Mouse (Mus musculus): ENCODE results near the gene Vmn2r18.

The Vmn2r18 gene

GRCm38 (mm10) chr5:151605921-151606320 lies at the start of gene Vmn2r18:
TSS of gene Vmn2r18 (minus strand) at chr5:151606021.
- in situ Hi-C loops (cut with MboI) = no loop called here

- in situ Hi-C loops (cut with MboI) = no loop called here
Observed at GRCm38 (mm10) chr5:151651411-151651784, 45.6 kb upstream of the Vmn2r18 start.

DNA sequence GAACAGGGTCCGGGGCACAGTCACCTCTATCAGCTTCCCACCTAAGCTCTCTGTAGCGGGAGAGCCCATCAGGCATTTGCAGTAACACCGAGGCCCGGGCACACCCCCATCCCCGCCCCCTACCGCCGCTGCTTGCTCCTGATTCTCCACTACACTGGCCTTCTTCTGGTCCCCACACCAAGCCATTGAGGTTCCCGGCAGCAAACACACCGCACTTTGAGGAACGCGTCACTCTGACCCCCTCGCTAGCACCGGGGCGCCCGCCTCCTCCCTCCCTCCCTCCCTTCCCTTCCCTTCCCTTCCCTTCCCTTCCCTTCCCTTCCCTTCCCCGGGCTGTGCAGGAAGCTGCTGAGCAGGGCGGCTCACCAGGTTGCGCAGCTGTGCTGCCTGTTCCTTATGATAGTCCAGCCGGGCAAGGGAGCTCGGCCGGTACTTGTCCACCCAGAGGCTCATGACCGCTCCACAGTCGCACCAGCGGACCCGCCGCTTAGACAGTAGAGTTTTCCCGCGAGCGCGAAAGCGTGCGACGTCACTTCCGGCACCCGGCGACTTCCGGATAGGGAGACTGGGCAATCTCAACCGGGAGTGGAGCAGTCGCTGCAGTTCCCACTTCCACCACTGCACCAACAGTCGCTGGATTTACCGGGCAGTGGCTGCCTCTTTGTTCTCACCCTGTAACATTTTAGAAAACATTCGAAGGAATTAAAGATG lies 45.0 kb upstream of the Vmn2r18 start, which contains the start of gene Rfc3:
Gene Rfc3, minus strand, starts transcription at position 543 of the 711 bp plus-strand sequence.
- in situ Hi-C loops (cut with MboI) = no loop called here

GRCm38 (mm10) chr5:151644845-151645244 lies 39.0 kb upstream of the Vmn2r18 start:
- in situ Hi-C loops (cut with MboI) = no loop called here

GRCm38 (mm10) chr5:151642867-151643266 lies 37.0 kb upstream of the Vmn2r18 start:
- in situ Hi-C loops (cut with MboI) = no loop called here

- in situ Hi-C loops (cut with MboI) = no loop called here
Observed at GRCm38 (mm10) chr5:151642102-151642501, 36.3 kb upstream of the Vmn2r18 start.

DNA sequence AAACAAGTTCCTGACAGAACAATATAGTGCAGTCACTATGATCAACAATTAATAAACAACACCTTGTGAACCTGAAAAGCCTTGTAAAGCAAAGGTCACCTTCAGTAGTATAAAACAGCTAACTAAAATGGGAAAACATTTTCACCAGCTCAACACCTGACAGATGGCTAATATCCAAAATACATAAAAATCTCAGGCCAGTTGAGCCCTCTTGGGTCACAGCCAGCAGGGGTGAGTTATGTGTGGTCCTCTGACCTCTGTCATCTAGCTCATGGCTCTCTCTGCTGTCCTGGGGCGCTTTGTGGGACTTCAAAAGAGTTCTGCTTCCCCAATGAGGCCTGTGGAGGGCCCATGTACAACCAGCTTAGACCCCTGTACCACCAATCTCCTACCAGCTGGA lies 4.1 kb downstream of the Vmn2r18 start:
- in situ Hi-C loops (cut with MboI) = no loop called here
